Mouse (Mus musculus): Measurements from ENCODE around the gene Palm2.

- TF ChIP-seq CTCF (IDR thresholded peaks at IDR 0.05; ENCODE audit: extremely low read depth, insufficient read depth, insufficient read length, insufficient replicate concordance), result no peak
- no peak for TF ChIP-seq POLR2A (IDR thresholded peaks at IDR 0.05; ENCODE audit: low read depth, low read length)
These were observed 262.9 kb downstream of the Palm2 start for GRCm38 (mm10) chr4:57696955-57697354.

Data from spleen, adult 2 months (tissue).